Mouse (Mus musculus) liver, adult (tissue): ENCODE results near the gene Dhfr.

Experiments used
- GATA4 ChIP-seq: IDR thresholded peaks from 2 replicates; pipeline ENCODE4 v1.6.1; 2014; ENCODE audit warnings: mild to moderate bottlenecking, low read length; ENCODE audit not compliant: insufficient replicate concordance

Dhfr gene

GRCm38 (mm10) chr13:92356376-92356775, 1.9 kb downstream of the Dhfr start:
- no peak for TF ChIP-seq GATA4

GRCm38 (mm10) chr13:92357644-92358043, 3.1 kb downstream of the Dhfr start:
- TF ChIP-seq GATA4, result no peak

- no peak for TF ChIP-seq GATA4
Observed at GRCm38 (mm10) chr13:92361609-92362008, 7.1 kb downstream of the Dhfr start.

- TF ChIP-seq GATA4, result no peak
Observed at GRCm38 (mm10) chr13:92365312-92365711, 10.8 kb downstream of the Dhfr start.

GRCm38 (mm10) chr13:92370811-92371210, 16.3 kb downstream of the Dhfr start:
- TF ChIP-seq GATA4, result no peak

GRCm38 (mm10) chr13:92387367-92387766, 32.8 kb downstream of the Dhfr start:
- no peak for TF ChIP-seq GATA4

GRCm38 (mm10) chr13:92393047-92393661, 38.6 kb downstream of the Dhfr start:
- TF ChIP-seq GATA4, result no peak

GRCm38 (mm10) chr13:92398491-92399384, 44.2 kb downstream of the Dhfr start:
- TF ChIP-seq GATA4, result no peak

GRCm38 (mm10) chr13:92402063-92402462, 47.5 kb downstream of the Dhfr start:
- no peak for TF ChIP-seq GATA4

- no peak for TF ChIP-seq GATA4
Observed at GRCm38 (mm10) chr13:92403496-92403895, 49.0 kb downstream of the Dhfr start.

GRCm38 (mm10) chr13:92410486-92410885, 56.0 kb downstream of the Dhfr start:
- TF ChIP-seq GATA4, result no peak

GRCm38 (mm10) chr13:92419630-92420029, 65.1 kb downstream of the Dhfr start:
- TF ChIP-seq GATA4, result no peak

- no peak for TF ChIP-seq GATA4
Observed at GRCm38 (mm10) chr13:92423711-92424110, 69.2 kb downstream of the Dhfr start.

- TF ChIP-seq GATA4, result no peak
Observed at GRCm38 (mm10) chr13:92425758-92426264, 71.3 kb downstream of the Dhfr start, which contains the start of gene Ankrd34b. Gene Ankrd34b, plus strand, starts transcription at chr13:92425896.

GRCm38 (mm10) chr13:92426294-92427051, 71.9 kb downstream of the Dhfr start:
- no peak for TF ChIP-seq GATA4
